Mouse (Mus musculus) embryonic fibroblast, embryonic 13.5 days (primary cell): ENCODE data around the gene Hoxb2.

ENCODE experiments used
- CTCF ChIP-seq: IDR thresholded peaks from 2 replicates; pipeline ENCODE4 v1.5.1; 2011; ENCODE audit warnings: mild to moderate bottlenecking, control low read depth, low read length, moderate library complexity, borderline replicate concordance; ENCODE audit not compliant: insufficient read depth
- POLR2A ChIP-seq: IDR thresholded peaks from 2 replicates; pipeline ENCODE4 v1.6.1; 2011; ENCODE audit warnings: low read depth, mild to moderate bottlenecking, control low read depth, low read length, moderate library complexity

DNA sequence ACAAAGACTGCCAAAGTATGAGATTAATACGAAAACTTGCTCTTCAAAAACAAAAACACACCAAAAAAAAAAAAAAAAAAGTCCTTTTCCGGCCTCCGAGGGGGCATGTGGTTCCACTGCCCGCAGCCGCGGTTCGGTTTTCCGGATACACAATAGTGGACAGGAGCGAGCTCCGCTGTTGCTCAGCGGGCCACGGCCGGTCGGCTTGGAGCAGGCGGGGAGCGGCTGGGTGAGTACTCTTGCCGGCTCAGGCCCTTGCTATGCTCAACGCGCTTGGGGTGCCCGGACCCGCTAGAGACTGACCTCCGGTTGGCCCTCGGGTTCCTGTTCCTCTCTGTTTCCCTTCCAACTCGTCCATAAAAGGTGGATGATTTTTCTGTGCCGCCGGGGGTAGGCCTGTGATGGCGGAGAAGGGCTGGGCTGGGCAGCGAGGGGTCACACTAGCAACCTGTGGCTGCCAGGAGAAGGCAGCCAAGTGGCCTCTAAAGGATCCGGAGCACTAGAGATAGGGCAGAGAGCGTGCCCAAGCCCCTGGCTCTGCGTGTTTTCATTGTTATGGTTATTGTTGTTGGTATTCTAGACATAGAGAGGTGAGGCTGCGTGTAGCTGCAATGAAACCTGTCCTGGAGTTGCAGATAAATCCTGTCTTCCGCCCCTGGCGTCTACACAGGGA, 35.5 kb upstream of the Hoxb2 start:
- no peak for TF ChIP-seq CTCF
- TF ChIP-seq POLR2A = no peak
